Mouse (Mus musculus) lung, postnatal 36 days (tissue): ENCODE data around the gene Gm20696.

Experiments
- DNase-seq: peaks from one replicate; pipeline ENCODE4 v3.0.0; 2022; ENCODE audit warnings: mixed read lengths

Gm20696 gene

DNA sequence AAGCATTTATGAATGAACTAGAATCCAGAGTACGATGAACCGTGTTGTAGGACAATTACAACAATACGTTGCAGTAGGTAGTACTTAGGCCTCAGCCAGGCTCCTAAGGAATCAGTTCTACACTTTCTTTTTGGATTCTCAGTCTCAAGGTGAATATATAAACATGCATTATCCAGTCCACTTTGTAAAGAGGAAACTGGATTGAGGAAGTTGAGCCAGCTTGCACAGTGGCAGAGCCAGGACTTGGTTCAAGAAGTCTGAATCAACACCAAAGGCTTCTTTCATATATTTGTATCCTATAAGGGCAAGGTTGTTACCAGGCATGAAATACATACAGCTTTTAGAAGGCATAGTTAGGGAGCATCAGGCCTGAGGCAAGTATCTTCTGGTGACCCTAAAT lies 322.2 kb downstream of the Gm20696 start:
- DNase-seq: no peak

- DNase-seq: no peak
Measured at GRCm38 (mm10) chr6:99343815-99344214, 322.8 kb downstream of the Gm20696 start.

GRCm38 (mm10) chr6:99342416-99342815 lies 324.2 kb downstream of the Gm20696 start:
- no peak for DNase-seq

DNA sequence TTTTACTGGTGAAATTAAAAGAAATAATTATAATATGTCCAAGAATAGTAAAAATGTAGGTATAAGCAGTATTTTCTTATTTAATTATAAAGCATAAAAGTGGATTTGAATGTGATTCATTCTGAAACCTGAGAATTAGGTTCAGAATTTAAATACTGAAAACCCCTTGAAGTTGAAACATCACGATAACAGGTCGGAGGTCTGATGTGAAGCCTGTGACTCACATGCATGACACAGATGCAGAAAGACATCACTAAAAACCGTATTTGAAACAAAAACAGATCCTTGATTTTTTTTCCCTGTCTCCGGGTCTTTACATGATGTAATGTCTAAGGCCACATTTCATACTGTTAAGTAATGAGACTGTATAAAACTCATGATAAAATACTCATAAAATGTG lies 325.7 kb downstream of the Gm20696 start:
- no peak for DNase-seq

DNA sequence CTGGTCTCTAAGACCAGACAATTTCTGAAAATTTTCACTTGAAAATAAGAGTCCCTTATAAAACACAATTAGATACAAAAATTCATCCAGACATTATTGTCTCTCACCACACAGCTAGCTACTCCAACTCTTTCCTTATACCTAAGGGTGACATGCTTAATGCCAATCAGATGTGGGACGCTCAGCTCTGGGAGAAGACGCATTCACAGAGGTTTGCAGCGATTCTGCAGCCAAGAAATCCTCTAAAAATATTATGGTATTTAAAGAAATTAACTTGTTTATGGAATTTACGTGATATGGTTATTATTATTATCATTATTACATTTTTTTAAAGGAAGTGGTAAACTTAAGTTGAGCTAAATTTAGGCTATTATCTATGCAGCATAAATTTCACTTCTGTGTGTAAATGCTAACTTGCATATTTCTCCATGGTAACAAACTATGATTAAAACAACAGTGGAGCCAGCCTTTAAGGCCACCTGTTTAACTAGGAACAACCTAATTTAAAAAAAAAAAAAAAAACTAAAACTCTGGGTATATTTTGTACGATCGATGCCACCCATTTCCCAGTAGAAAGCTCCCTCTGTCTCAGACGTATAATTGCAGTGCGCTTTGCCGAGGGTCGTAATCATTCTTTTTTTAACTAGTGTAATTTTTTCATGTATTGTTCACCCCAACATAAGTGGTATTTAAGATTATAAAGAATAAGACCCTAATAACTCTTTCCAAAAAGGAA lies 326.4 kb downstream of the Gm20696 start:
- DNase-seq: no peak

GRCm38 (mm10) chr6:99339343-99339620 lies 327.3 kb downstream of the Gm20696 start:
- DNase-seq: no peak

DNA sequence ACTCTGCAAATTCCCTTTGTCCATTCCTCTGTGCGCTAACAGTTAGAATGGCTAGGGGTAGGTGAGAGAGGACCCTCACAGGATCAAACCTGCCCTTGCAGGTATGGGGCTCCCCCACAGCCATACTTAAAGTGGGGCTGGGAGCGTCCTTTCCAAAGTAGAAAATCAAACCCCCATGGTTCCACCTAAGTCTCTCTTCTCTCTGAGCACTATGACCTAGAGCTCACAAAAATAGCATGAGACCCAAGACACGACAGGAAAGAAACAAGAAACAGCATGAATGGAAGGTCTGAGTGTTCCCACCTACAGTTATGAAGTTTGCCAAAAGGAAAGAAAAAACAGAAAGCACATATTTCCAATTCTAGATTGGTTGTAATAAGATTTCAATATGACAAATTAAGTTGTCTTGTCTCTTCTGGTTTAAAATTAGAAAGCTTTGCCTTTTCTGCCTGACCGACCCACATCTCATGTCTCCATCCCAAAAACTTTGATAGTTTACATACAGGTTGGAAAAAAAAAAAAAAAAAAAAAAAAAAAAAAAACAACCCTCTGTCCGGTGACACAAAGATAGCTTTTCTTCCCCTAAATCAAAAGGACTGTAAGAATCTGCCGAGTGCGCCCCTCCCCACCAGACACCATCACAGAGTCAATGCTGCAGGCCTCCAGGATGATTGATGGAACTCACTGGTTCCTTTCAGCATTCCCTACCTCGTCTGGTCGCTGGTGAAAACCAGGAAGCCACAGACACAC lies 327.8 kb downstream of the Gm20696 start:
- no peak for DNase-seq

- no peak for DNase-seq
Measured at GRCm38 (mm10) chr6:99338174-99338573, 328.4 kb downstream of the Gm20696 start.

DNA sequence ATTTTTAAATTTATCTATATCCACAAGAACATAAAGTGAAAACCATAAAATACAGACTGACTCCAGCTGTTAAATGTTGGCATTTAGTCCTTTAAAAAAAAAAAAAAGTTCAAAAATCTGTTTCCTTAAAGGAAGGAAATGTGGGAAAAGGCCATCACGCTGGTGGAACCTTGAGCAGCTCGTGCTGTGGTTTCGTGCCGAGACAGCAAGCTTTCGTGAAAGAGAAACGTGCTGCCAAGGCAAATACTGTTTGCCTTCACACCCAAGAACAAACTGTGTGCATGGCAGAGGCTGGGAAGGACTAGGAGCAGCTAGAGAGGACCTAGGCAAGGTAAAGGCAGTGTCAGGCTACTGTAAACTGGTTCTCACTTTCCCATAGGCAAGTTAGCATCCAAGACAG lies 329.0 kb downstream of the Gm20696 start:
- peak; percentile 37 for DNase-seq

GRCm38 (mm10) chr6:99336191-99336590 lies 330.4 kb downstream of the Gm20696 start:
- DNase-seq: no peak

DNA sequence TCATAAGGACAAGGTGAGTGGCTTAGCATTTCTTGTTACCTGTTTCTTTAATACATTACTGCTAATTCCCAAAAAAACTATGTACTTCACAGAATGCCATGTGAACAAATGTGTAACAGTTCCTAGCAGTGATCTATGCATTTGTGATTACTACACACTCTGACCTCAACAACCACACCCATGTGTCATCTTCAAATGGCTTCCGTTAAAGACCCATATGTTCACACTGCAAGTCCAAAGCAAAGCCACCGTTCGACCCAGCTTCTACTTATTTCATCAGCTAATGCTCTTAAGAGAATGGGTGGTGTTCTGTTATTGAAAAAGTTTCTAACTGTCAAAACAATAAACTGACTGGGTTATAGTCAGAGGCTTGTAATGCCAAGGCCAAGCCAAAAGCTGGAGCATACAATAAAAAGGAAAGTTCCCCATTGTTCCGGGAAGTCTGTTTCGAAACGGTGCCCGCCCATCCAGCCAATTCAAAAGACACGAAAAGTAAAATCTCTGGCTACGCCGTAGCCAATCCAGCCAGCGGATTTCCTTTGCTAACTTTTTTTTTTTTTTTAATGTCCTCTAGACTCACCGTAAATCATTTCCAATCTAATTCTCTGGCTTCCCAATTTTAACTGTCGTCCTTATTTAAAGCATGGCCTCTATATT lies 331.3 kb downstream of the Gm20696 start:
- DNase-seq: peak; percentile 68

DNA sequence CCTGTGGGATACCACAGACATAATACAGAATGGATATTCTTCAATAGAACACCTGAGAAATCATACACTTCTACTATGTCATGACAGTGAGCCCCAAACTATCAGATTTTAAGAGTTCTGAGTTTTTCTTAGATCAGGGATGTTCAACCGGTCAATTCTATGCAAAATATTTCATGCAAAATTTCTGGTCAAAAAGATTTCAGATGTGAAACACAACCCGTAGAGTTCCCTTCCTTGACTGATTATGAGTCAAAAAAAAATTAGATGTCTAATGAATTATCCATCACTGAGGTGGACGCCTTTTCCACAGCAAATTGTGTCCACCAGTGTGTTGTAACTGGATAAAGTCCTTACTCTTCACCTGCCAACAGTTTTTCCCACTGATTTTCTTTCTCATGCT lies 332.3 kb downstream of the Gm20696 start:
- no peak for DNase-seq

DNA sequence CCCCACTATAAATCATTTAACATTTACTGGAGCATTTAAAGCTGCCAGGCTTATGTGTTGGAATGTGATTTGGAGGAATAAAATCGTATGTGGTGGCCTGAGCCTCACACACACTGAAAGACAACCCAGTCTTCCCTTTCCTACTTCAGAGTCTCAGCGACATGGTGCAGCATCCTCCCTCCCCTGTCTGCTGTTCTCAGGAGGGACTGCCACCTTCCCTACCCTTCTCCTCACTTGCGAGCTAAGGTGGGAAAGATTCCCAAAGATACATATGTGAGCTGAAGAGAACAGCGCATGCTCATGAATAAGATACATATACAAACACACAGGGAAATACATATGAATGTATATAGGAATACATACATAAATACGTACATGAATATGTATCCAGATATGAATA lies 333.5 kb downstream of the Gm20696 start:
- no peak for DNase-seq

- DNase-seq: no peak
Measured at GRCm38 (mm10) chr6:99330169-99330568, 336.4 kb downstream of the Gm20696 start.

DNA sequence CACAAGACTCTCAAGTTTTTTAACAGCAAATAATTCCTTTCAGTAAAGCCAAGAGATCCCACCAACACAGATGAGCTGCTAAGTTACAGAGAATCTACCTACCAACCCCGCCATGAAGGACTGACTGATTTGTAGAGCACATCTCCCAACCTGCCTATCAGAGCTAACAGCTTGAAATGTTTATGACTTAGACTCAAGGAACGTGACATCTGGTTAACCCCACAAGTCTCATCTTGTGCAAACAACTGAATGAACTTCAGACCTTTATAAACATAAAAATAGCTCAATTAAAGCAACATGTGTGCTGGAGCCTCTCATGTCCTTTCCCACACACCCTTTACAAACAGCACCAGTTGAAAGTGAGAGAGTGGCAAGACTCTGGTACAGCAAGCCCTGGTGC lies 338.0 kb downstream of the Gm20696 start:
- DNase-seq: no peak

GRCm38 (mm10) chr6:99328146-99328545 lies 338.5 kb downstream of the Gm20696 start:
- no peak for DNase-seq

GRCm38 (mm10) chr6:99327721-99328120 lies 338.9 kb downstream of the Gm20696 start:
- DNase-seq: peak; percentile 61

DNA sequence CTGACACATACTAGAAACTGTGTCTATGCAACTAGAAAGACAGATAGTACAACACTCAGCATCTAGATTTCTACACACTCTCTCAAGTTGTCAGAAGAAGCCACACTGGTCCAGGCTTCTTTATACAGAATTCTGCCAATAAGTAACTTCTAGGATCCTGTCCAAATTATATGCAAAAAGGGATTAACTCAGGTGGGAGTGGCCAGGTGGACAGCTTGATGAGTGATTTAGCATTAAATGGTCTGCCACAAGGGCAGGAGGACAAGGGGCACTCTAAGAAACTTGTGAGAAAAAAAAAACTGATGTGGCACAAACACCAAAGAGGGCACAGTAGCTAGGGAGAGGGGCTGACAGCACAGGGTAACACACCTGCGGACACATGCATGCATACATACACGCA lies 340.7 kb downstream of the Gm20696 start:
- DNase-seq: no peak

GRCm38 (mm10) chr6:99325461-99325860 lies 341.1 kb downstream of the Gm20696 start:
- DNase-seq: no peak

DNA sequence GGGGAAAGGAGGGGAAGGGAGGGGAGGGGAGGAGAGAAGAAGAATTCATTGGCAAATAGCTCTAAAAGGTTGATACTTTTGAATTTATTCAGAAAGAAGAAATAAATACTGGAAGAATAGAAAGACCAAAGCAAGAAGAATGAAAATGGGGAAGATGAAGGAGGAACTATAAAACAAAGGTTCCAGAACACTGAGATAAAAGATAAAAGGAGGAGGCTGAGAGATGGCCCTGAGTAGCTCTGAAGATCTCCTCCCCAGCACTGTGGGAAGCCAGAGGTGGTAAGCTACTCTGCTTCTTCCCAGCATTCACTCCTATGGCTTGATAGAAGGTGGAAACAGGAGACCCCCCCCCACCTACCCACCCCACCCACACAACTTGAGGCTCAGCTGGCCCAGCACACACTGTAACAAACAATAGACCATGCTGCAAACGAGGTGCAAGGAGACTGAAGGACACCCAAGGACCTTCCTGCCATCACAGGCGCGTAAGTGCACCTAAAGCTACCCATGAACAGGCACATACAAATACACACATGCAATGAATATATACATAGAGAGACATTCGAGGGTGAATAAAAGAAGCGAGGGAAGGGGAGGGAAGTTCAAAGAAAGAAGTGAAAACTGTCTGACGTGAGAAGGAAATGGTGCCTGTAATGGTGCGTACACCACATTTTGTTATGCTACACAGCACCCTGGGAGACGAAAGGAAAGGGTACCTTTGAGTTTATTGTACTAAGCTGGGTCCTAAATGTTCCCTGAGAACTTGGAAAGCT lies 344.3 kb downstream of the Gm20696 start:
- no peak for DNase-seq

DNA sequence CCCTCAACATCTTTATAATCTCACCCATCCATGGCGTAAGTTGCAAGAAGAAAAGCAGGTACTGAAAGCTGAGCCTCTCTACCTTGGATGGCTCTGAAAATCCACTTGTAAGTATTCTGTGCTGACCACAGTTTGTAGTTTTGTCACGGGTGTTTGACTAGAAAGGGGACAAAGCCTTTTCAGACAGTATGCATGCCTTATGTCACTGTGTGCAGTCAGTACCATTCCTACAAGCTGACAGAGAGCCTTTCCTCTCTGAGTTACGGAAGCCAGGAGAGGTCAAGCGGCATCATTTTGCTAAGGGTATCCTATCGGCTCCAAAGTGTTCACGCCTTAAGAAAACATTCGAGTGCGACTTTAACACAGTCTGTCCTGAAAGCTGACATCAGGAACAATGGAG lies 346.2 kb downstream of the Gm20696 start:
- DNase-seq: no peak

GRCm38 (mm10) chr6:99319415-99320405 lies 346.9 kb downstream of the Gm20696 start:
- no peak for DNase-seq
